Mouse (Mus musculus) 3134 (cell line): ENCODE data around the gene Gm13420.

Experiments
- DNase-seq: peaks from one replicate; pipeline ENCODE4 v3.0.0-alpha.2; 2011; ENCODE audit warnings: low spot score; ENCODE audit not compliant: insufficient read length; ENCODE audit errors: extremely low read depth

Gm13420 gene

DNA sequence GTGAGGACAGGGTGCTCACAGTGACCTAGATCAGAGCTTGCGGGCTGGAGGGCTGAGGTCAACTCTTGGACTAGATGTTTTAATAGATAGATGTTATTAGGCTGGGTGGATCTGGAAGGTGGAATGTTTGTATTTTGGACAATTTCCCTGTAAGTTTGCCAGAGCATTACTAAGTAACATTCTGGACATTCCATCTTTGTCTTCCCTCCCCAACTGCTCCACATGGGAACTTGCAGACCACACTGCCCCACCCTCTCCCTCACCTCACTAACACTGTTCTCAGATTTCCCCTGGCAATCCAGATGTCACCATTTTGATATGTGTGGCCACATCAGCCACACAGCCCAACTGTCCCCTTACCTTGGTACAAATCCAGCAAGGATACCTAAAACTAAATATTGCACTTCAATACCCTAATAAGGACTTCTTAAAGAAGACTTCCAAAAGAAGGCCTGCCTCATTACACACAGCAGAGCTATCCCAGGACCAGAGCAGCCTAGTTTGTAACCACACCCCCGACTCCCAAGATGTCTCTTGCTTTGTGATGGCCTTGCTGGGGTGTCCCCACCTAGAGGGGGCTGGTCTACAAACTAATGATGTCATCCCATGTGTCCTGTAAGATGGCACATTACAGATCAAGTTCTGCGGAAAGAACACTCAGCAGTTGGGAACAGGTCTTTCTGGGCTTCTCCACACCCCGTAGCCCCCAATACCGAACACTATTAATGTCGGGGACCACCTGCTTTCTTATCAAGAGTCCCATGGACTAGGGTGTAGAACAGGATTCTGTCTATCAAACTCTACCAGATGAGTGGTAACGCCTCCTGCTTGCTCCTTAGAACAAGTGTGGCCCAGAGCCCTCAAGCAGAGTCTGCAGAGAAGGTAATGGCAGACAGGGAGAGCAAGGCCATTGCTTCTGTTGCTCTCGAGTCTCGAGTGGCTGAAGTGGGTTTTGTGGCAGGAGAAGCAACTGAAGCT is 48.1 kb downstream of the Gm13420 start:
- peak; percentile 65 for DNase-seq

DNA sequence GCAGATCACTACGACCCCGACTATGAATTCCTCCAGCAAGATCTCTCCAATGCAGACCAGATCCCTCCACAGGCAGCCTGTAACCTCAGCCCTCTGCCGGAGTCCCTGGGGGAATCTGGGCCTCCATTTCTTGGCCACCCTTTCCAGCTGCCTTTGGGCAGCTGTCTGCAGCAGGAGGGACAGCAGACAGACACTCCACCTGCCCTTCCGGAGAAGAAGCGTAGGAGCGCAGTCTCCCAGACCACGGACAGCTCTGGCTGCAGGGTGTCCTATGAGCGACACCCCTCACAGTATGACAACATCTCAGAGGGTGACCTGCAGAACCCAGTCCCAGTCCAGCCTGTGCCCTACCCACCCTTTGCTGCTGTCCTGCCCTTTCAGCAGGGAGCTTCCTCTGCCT is 49.3 kb downstream of the Gm13420 start:
- no peak for DNase-seq

DNA sequence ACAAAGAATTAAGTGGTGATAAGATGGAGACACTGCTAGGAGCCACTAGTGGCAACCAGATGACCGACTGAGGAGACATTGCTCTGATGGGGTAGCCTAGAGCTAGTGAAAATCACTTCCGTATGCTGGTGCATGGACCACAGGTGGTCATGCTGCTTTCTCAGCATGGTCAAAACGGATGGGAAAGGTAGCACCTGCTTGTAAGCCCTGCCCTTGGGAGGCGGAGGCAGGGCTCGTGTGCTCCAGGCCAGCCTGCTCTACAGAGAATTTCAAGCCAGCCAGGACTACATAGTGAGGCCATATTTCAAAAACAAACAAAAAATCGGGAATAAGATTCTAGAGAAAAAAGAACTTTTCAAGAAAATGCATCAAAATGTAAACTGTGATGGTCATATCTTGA is 50.1 kb downstream of the Gm13420 start:
- DNase-seq, result no peak

DNA sequence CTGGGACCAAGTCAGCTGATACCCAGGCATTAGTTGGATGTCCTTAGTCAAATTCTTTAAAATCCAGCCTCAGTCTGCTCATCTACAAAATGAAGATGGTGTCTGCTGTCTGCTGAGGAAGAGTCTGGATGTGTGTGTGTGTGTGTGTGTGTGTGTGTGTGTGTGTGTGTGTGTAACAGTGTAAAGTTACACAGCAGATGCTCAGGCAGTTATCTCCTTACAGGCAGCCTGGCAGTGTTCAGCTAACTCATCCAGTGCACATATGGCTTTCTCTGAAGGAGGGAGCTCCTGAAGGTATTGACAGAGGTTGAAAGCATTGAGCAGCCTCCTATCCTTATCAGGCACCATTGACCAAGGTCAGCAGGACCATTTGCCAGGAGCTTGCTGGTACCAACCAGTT is 50.6 kb downstream of the Gm13420 start:
- DNase-seq, result no peak

DNA sequence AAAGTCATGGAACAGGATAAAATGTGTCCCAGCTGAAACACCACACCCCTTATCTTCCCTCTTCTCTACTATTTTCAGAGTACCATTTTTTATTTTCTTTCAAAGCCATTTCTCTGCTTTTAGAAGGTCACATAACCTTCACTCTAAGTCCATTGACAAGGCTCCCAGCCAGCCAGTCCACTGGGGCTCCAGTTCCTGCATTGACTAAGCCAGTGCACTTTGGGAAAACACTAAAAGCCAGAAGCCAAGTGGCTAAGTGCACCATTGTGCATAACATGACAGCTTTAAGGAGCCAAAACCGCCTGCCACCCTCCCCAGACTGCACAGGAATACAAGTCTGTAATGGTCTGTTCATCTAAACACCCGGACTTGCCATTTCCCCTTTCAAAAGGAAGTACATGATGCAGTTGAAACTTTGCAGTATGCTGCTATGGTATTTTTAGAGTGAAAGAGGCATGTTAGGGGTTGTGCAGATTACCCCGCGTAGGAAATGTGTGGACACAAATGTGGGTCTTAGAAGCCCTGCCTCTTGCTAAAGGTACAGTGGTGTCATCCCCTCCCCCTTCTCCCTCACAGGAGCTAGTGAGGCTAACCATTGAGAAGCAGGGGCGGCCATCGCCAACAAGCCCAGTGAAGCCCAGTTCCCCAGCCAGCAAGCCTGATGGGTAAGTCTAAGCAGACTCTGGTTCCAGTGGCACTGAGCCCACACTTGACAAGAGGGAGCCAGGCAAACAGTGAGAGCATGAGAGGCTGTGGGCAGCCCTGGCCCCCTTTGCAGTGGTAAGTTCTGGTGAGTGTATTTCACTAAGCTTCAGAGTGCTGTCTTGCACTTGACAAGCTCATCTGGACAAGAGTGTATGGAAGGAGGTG is 52.8 kb downstream of the Gm13420 start:
- no peak for DNase-seq

DNA sequence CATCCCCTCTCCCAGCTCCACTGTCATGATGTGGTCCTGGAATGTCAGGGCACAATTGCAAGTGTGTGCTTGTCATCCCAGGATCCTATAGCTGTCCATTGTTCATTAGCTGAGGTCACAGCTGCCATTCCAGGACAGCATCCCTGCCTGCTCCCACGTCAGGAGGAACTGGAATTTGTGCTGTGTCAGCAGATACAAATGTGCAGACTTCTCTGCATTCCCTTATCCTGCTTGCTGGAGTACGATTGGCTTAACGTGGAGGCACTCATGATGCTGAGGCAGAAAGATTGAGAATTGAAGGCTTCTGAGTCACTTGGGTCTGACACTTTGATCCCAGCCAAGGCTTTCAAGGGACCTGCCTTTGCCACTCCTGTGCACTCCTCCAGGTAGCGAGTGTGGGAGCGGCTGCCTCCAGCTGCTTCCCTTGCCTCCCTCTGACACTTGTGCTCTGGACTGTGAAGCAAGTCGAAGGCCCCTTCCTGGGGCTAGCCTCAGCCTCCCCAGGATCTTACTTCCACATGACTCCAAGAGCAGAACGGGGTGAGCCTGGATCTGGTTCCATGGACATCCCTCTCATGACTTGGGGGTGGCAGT is 55.2 kb downstream of the Gm13420 start:
- DNase-seq, result no peak
